Mouse (Mus musculus) limb, embryonic 11.5 days (tissue): ENCODE results near the gene Lhx3. TPM values are rescaled to one million over a fixed set of nuclear protein-coding genes. Genes with fewer than 3 reads are reported as not detected.
A peak's percentile ranks its signal among the peaks of the same experiment; 100 is the strongest.

Experiments
- ATAC-seq: fragments of 200-750 bp; cut with Nextera tagmentation; 2 replicates; pipeline ENCODE4 v1.8.0; 2017; ENCODE audit warnings: low read depth; ENCODE audit not compliant: insufficient number of reproducible peaks, low FRiP score, low TSS enrichment
- DNase-seq: peaks from one replicate; pipeline ENCODE4 v3.0.0-alpha.2; 2015; ENCODE audit warnings: low spot score
- H3K27ac ChIP-seq: fragments of 300-500 bp; sonication (generic); replicated peaks from 2 replicates; pipeline ENCODE4 v1.5.1; 2014; ENCODE audit warnings: low read depth, mild to moderate bottlenecking, low read length
- H3K27me3 ChIP-seq: fragments of 300-500 bp; sonication (generic); 2 replicates; pipeline ENCODE4 v1.6.1; 2014; ENCODE audit warnings: mild to moderate bottlenecking, low read length, mixed read lengths; ENCODE audit not compliant: control insufficient read depth, insufficient read depth
- H3K36me3 ChIP-seq: fragments of 300-500 bp; sonication (generic); 2 replicates; pipeline ENCODE4 v1.6.1; 2014; ENCODE audit warnings: mild to moderate bottlenecking, low read length, moderate library complexity, mixed read lengths; ENCODE audit not compliant: control insufficient read depth, insufficient read depth
- H3K4me1 ChIP-seq: fragments of 300-500 bp; sonication (generic); 2 replicates; pipeline ENCODE4 v1.6.1; 2014; ENCODE audit warnings: low read length, mixed read lengths; ENCODE audit not compliant: control insufficient read depth, insufficient read depth
- H3K4me2 ChIP-seq: fragments of 300-500 bp; sonication (generic); 2 replicates; pipeline ENCODE4 v1.6.1; 2014; ENCODE audit warnings: low read depth, mild to moderate bottlenecking, moderate library complexity; ENCODE audit not compliant: severe bottlenecking
- H3K4me3 ChIP-seq: fragments of 300-500 bp; sonication (generic); 2 replicates; pipeline ENCODE4 v1.5.1; 2014; ENCODE audit warnings: low read depth, low read length
- H3K9ac ChIP-seq: fragments of 300-500 bp; sonication (generic); 2 replicates; pipeline ENCODE4 v1.6.1; 2014; ENCODE audit warnings: mild to moderate bottlenecking, low read length
- H3K9me3 ChIP-seq: fragments of 300-500 bp; sonication (generic); 2 replicates; pipeline ENCODE4 v1.6.1; 2016; ENCODE audit warnings: low read length; ENCODE audit not compliant: control insufficient read depth
- WGBS: fragments of 180-500 bp; shearing (Covaris S2); extraction: QIAGEN DNeasy Blood & Tissue Kit; methylation state at CpG from one replicate; pipeline ENCODE4 v1.1.7; 2014; 5-methylcytosine and 5-hydroxymethylcytosine counted together
- polyA plus RNA-seq: library from polyadenylated mRNA; unstranded; fragments of >200 nt; fragmentation: Nextera tagmentation; extraction: Ambion mirVana; gene quantifications from 2 replicates; pipeline ENCODE4 v1.2.1, GENCODE M21; 2014

Gene Lhx3
- polyA plus RNA-seq, 1 experiment from 2014 or later: not detected

DNA sequence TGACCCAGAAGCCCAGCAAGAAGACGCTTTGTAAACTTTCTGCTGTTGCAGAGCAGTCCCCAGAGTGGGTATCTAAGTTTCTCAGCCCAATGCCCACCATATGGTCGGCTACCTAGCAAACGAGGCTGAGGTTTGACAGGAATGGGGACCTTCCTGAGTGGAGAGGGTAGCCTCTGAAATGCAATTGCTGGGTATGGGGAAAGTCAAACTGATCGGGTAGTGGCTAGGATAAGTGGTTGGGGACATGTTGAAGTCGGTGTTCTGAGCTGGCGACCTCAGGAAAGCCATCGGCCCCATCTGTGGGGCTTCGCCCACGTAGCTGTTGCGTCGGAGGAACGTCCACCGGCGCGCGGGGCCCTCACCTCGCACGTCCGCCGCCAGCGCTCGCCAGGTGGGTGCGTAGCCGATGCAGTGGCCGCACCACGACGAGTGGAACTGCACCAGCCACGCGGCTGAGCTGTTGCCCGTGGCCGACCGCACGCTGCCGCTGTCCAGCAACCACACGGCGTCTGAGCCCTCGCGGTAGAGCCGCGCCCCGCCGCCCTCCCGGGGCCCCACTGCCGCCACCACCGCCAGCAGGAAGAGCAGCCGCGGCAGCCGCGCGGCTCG lies 28.7 kb upstream of the Lhx3 start:
- Histone ChIP-seq H3K27ac (peak overlapping the region; percentile 21; the same call in 1 of the 2 replicates), H3K4me3 (peak overlapping the region; percentile 94), H3K9me3 (no peaks in the 10 kb centered on the region), H3K36me3 (no peaks in the 10 kb centered on the region), H3K4me2 (peak overlapping the region; percentile 81), H3K27me3 (no peaks in the 10 kb centered on the region), H3K4me1 (peaks cover 15% of the 10 kb centered on the region), H3K9ac (peak overlapping the region; percentile 83)
- DNase-seq (no peak), ATAC-seq (peak; percentile 27; the same call in 1 of the 2 replicates)
- WGBS: under 1% methylated on average over 51 of the region's 51 CpGs

DNA sequence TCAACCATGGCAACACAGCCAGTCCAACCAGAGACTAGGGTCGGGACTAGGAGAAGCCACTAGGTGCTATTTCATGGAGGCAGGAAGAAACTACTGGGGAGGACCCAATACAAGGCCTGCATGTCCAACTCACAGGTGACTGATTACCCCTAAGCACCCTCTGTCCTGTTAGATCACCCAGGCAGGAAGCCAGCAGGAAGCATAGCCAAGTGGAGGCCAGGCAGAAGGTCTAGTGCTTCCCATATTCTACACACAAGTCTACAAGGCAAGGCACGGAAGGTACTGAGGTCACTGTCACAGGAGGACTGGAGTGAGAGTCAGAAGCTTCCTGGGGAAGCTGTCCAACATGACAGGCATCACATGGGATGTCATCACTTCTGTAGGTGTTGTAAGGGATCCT lies 26.7 kb upstream of the Lhx3 start:
- H3K27me3 ChIP-seq: no peaks in the 10 kb centered on the region
- no peak overlapping the region for H3K4me2 ChIP-seq
- H3K9me3 ChIP-seq: no peaks in the 10 kb centered on the region
- no peak overlapping the region for H3K27ac ChIP-seq
- no peak for ATAC-seq
- DNase-seq: no peak
- peaks cover 9% of the 10 kb centered on the region for H3K4me1 ChIP-seq
- H3K4me3 ChIP-seq: no peak overlapping the region
- no peaks in the 10 kb centered on the region for H3K36me3 ChIP-seq
- H3K9ac ChIP-seq: no peak overlapping the region
- whole genome bisulfite sequencing: 85% methylated on average over 2 of the region's 2 CpGs

DNA sequence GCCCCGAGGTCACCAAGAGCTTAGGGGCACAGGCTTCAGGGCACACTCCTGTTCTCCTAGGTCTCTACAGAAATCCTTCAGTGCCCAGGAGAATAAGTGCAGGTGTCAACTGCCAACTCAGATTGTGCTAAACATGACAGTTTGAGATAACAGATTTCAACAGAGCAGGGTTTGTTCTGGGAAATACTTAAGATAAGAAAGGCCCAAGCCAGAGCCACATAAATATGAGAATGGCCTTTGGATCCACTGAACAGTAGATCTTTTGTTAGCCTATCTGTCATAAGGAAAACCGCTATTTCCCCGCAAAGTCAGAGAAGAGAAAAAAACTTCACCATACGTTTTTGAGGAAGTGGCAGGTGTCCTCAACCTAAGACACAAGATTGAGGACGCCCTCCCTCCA lies 26.2 kb upstream of the Lhx3 start:
- no peak for DNase-seq
- Histone ChIP-seq H3K9ac (no peak overlapping the region), H3K27me3 (no peaks in the 10 kb centered on the region), H3K4me2 (no peak overlapping the region), H3K4me1 (peaks cover 8% of the 10 kb centered on the region), H3K27ac (no peak overlapping the region), H3K36me3 (no peaks in the 10 kb centered on the region), H3K9me3 (no peaks in the 10 kb centered on the region), H3K4me3 (no peak overlapping the region)
- no peak for ATAC-seq
- WGBS: 88% methylated on average over 5 of the region's 5 CpGs

DNA sequence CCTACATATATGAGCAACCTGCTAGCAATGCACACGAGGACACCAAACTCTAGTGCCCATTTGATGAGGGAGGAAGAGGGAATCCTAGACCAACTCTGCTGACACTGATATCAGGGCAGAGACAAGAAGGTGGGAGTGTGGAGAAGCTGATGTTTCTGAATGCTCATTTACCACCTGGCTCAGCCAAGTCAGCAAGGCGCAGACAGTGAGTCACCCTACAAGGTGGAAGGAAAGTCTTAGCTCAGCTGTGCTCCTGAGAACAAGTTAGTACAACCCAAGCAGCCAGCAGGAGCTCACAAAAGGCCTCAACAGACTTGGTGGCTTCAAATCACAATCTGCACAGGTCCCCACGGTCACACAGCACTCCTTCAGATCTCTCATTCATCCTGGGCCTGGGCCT lies 23.3 kb upstream of the Lhx3 start:
- Histone ChIP-seq H3K27ac (no peak overlapping the region), H3K9me3 (no peaks in the 10 kb centered on the region), H3K4me3 (no peak overlapping the region), H3K4me2 (no peak overlapping the region), H3K9ac (no peak overlapping the region), H3K4me1 (peaks cover 4% of the 10 kb centered on the region), H3K27me3 (no peaks in the 10 kb centered on the region), H3K36me3 (no peaks in the 10 kb centered on the region)
- DNase-seq: no peak
- no peak for ATAC-seq
- 71% methylated on average over 3 of the region's 3 CpGs for WGBS

DNA sequence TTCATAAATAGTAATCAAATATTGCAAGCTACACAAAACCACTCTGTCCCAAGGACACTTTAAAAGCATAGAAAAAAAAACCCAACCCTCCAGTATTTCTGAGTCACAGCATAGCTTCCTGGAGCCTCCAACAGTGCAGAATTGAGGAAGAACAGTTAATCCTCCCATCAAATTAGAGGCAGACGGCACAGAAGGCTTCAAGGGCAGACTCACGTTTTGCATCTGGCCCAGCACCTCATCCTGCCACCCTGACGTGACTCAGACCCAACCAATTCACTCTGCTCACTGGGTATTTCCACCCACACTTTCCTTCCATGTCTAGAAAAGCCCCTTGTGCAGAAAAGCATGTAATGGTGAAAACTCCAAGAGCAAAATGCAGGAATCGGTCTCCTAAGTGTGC lies 22.2 kb upstream of the Lhx3 start:
- no peak overlapping the region for H3K4me3 ChIP-seq
- DNase-seq (no peak), ATAC-seq (no peak)
- H3K9me3 ChIP-seq: no peaks in the 10 kb centered on the region
- no peak overlapping the region for H3K27ac ChIP-seq
- H3K9ac ChIP-seq: no peak overlapping the region
- H3K4me1 ChIP-seq: no peaks in the 10 kb centered on the region
- no peaks in the 10 kb centered on the region for H3K36me3 ChIP-seq
- H3K4me2 ChIP-seq: no peak overlapping the region
- WGBS: 52% methylated on average over 4 of the region's 4 CpGs
- no peaks in the 10 kb centered on the region for H3K27me3 ChIP-seq

DNA sequence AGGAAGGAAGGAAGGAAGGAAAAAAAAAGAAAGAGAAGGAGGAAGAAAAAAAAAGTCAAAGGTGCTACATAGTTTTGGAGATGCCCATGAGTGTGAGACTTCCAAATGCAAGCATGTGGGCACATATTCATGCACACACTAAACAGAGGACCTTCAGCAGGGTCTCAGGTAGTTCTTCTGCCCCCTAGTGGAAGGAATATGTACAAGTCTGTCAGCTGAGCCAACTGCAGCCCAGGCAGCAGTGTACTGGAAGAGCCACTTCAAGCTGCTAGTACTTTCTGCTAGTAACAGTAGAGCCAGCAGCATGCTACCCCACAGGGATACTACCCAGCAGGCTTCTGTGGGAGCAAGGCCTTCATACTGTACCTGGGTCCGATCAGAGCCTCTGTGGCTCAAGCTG lies 19.7 kb upstream of the Lhx3 start:
- Histone ChIP-seq H3K4me3 (no peak overlapping the region), H3K4me2 (no peak overlapping the region), H3K36me3 (peaks cover 4% of the 10 kb centered on the region; the same call in 1 of the 2 replicates), H3K4me1 (no peaks in the 10 kb centered on the region), H3K9ac (no peak overlapping the region), H3K27ac (no peak overlapping the region), H3K9me3 (no peaks in the 10 kb centered on the region), H3K27me3 (no peaks in the 10 kb centered on the region)
- ATAC-seq: no peak
- peak; percentile 54 for DNase-seq
- 58% methylated on average over 1 of the region's 1 CpGs for WGBS

DNA sequence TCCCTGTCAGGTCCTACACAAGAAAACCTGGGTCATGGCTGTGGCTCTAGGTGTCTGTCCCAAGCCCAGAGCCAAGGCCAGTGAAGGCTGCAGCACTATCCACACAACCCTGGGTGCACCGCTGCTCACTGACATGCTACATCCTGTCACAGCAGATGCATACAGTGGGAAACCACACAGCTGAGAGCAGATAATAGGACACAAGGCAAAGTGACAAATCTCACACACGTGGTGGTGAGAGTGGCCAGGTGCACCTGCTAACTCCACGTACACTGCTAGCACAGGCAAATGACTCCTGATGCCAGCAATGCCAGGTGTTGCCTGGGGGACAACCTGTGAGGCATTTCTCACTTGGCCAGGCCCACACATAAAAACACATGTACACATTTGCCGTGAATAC lies 17.2 kb upstream of the Lhx3 start:
- Histone ChIP-seq H3K4me2 (no peak overlapping the region), H3K27me3 (no peaks in the 10 kb centered on the region), H3K27ac (no peak overlapping the region), H3K9ac (no peak overlapping the region), H3K36me3 (peaks cover 4% of the 10 kb centered on the region; the same call in 1 of the 2 replicates), H3K9me3 (no peaks in the 10 kb centered on the region), H3K4me1 (no peaks in the 10 kb centered on the region), H3K4me3 (no peak overlapping the region)
- ATAC-seq (no peak), DNase-seq (no peak)
- 87% methylated on average over 4 of the region's 4 CpGs for WGBS

DNA sequence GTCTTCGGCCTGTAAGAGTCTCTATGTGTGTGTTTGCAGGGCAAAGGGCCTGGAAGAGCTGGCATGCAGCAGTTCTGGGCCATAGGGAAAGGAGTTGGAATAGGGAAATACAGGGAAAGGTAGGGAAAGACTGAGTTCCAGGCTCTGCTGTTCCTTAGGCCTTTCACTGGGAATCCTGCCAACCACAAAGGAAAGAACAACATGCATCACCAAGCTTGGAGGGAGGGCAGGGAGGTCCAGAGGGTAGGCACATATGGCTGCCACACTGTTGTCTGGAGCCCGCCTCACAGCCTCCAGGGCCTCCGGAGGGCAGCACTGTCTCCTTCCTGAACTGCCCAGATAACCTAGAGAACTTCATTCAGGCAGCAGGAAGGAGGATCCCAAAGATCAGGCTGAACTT lies 15.9 kb upstream of the Lhx3 start:
- ATAC-seq (no peak), DNase-seq (no peak)
- Histone ChIP-seq H3K27ac (no peak overlapping the region), H3K27me3 (no peaks in the 10 kb centered on the region), H3K4me3 (no peak overlapping the region), H3K9ac (no peak overlapping the region), H3K36me3 (peaks cover 7% of the 10 kb centered on the region; the same call in 1 of the 2 replicates), H3K4me1 (no peaks in the 10 kb centered on the region), H3K9me3 (no peaks in the 10 kb centered on the region), H3K4me2 (no peak overlapping the region)
- 93% methylated on average over 3 of the region's 3 CpGs for WGBS

DNA sequence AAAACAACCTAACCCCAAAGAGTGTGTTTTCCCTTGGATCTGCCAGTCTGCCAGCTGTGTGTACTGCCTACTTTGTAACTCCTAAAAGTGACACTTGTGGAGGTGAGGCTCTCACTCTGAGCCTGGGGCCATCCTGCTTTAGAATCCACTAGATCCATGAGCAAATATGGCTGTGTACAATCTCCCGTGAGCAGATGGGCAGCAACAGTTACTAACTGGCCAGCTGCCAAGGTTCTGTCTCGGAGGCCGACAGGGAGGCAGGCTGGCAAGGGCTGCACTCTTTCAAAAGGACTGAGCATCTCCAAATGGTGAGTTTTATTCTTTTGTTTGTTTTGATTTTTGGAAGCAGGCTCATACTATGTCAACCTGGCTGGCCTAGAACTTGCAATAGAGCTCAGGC lies 6.4 kb upstream of the Lhx3 start:
- Histone ChIP-seq H3K27me3 (no peaks in the 10 kb centered on the region), H3K4me2 (no peak overlapping the region), H3K9ac (no peak overlapping the region), H3K9me3 (no peaks in the 10 kb centered on the region), H3K4me1 (no peaks in the 10 kb centered on the region), H3K36me3 (peaks cover 14% of the 10 kb centered on the region; the same call in 1 of the 2 replicates), H3K4me3 (no peak overlapping the region), H3K27ac (no peak overlapping the region)
- ATAC-seq (no peak), DNase-seq (no peak)
- WGBS: 85% methylated on average over 3 of the region's 3 CpGs
